Mouse (Mus musculus) spleen, postnatal 10 days (tissue): ENCODE results near the gene Nucks1.

Experiments used
- DNase-seq, 2 experiments: peaks; one replicate each; pipeline ENCODE4 v3.0.0; 2021 to 2022; ENCODE audit warnings: low spot score in 2 of 2

Gene Nucks1

GRCm38 (mm10) chr1:131919052-131919451 is 8.7 kb downstream of the Nucks1 start:
- no peak for DNase-seq

- no peak for DNase-seq
These were observed 11.8 kb downstream of the Nucks1 start for GRCm38 (mm10) chr1:131922100-131922499.

GRCm38 (mm10) chr1:131933471-131933870 is 23.1 kb downstream of the Nucks1 start:
- DNase-seq: no peak

- DNase-seq: peak; percentile 27 to 69
These were observed 27.4 kb downstream of the Nucks1 start for GRCm38 (mm10) chr1:131937659-131938305.

GRCm38 (mm10) chr1:131938811-131939210 is 28.5 kb downstream of the Nucks1 start:
- no peak for DNase-seq

- DNase-seq: no peak
These were observed 30.4 kb downstream of the Nucks1 start for GRCm38 (mm10) chr1:131940711-131941244.

- DNase-seq: no peak
These were observed 31.2 kb downstream of the Nucks1 start for GRCm38 (mm10) chr1:131941501-131941900.

- no peak for DNase-seq
These were observed 32.6 kb downstream of the Nucks1 start for GRCm38 (mm10) chr1:131942621-131943590.

GRCm38 (mm10) chr1:131945674-131946440 is 35.5 kb downstream of the Nucks1 start:
- DNase-seq: no peak

- no peak for DNase-seq
These were observed 36.3 kb downstream of the Nucks1 start for GRCm38 (mm10) chr1:131946462-131947215.

- no peak for DNase-seq
These were observed 37.7 kb downstream of the Nucks1 start for GRCm38 (mm10) chr1:131947997-131948525.

- DNase-seq: no peak
These were observed 44.0 kb downstream of the Nucks1 start for GRCm38 (mm10) chr1:131954242-131954865.

GRCm38 (mm10) chr1:131955131-131955757 is 44.9 kb downstream of the Nucks1 start:
- DNase-seq: no peak

- no peak for DNase-seq
These were observed 47.1 kb downstream of the Nucks1 start for GRCm38 (mm10) chr1:131957416-131957815.

- DNase-seq: no peak
These were observed 50.7 kb downstream of the Nucks1 start for GRCm38 (mm10) chr1:131961004-131961403.

GRCm38 (mm10) chr1:131962606-131963084 is 52.3 kb downstream of the Nucks1 start, which contains the start of gene Slc45a3:
Slc45a3 (plus strand) TSS chr1:131962967.
- DNase-seq: no peak

GRCm38 (mm10) chr1:131963085-131963951 is 53.0 kb downstream of the Nucks1 start:
- no peak for DNase-seq

- DNase-seq: no peak
These were observed 53.8 kb downstream of the Nucks1 start for GRCm38 (mm10) chr1:131964100-131964499.

- no peak for DNase-seq
These were observed 54.2 kb downstream of the Nucks1 start for GRCm38 (mm10) chr1:131964580-131964979.
